Mouse (Mus musculus) cerebellum, adult 8-10 months (tissue): ENCODE measurements around the gene Gpr153.

ENCODE experiments used
- DNase-seq: peaks from one replicate; pipeline ENCODE4 v3.0.0; 2022

Gene Gpr153

GRCm38 (mm10) chr4:152290385-152290784 lies 16.4 kb downstream of the Gpr153 start:
- no peak for DNase-seq

GRCm38 (mm10) chr4:152290991-152291390 lies 17.0 kb downstream of the Gpr153 start:
- DNase-seq = no peak

GRCm38 (mm10) chr4:152291562-152291961 lies 17.5 kb downstream of the Gpr153 start, which contains the start of gene Hes3:
Gene Hes3, minus strand, starts transcription at chr4:152291662.
- no peak for DNase-seq

- DNase-seq = no peak
These were observed 18.2 kb downstream of the Gpr153 start for GRCm38 (mm10) chr4:152292102-152292765.

- no peak for DNase-seq
These were observed 20.3 kb downstream of the Gpr153 start for GRCm38 (mm10) chr4:152294188-152294929.

GRCm38 (mm10) chr4:152295916-152296315 lies 21.9 kb downstream of the Gpr153 start:
- no peak for DNase-seq

GRCm38 (mm10) chr4:152296371-152296770 lies 22.3 kb downstream of the Gpr153 start:
- DNase-seq = no peak

- peak; percentile 99 for DNase-seq
These were observed 23.1 kb downstream of the Gpr153 start, which contains the start of gene Icmt for GRCm38 (mm10) chr4:152296874-152297861. Gene Icmt, plus strand, starts transcription at chr4:152297227.

GRCm38 (mm10) chr4:152298836-152299235 lies 24.8 kb downstream of the Gpr153 start:
- DNase-seq = no peak

- DNase-seq = no peak
These were observed 26.3 kb downstream of the Gpr153 start for GRCm38 (mm10) chr4:152300375-152300774.

GRCm38 (mm10) chr4:152302012-152302411 lies 28.0 kb downstream of the Gpr153 start:
- no peak for DNase-seq

GRCm38 (mm10) chr4:152303172-152303571 lies 29.1 kb downstream of the Gpr153 start:
- no peak for DNase-seq

GRCm38 (mm10) chr4:152304685-152305084 lies 30.7 kb downstream of the Gpr153 start:
- no peak for DNase-seq

- DNase-seq = no peak
These were observed 32.0 kb downstream of the Gpr153 start for GRCm38 (mm10) chr4:152305991-152306390.

GRCm38 (mm10) chr4:152307542-152307941 lies 33.5 kb downstream of the Gpr153 start:
- DNase-seq = no peak

- no peak for DNase-seq
These were observed 38.2 kb downstream of the Gpr153 start for GRCm38 (mm10) chr4:152312186-152312585.

GRCm38 (mm10) chr4:152313211-152313632 lies 39.2 kb downstream of the Gpr153 start:
- no peak for DNase-seq

GRCm38 (mm10) chr4:152313934-152314333 lies 39.9 kb downstream of the Gpr153 start:
- no peak for DNase-seq

- DNase-seq = no peak
These were observed 41.6 kb downstream of the Gpr153 start for GRCm38 (mm10) chr4:152315498-152316213.

GRCm38 (mm10) chr4:152317631-152318033 lies 43.6 kb downstream of the Gpr153 start:
- no peak for DNase-seq

GRCm38 (mm10) chr4:152318517-152319234 lies 44.6 kb downstream of the Gpr153 start, which contains the start of gene Rnf207:
Gene Rnf207, minus strand, starts transcription at chr4:152318993.
- peak; percentile 56 for DNase-seq
